Mouse (Mus musculus): ENCODE data around the gene Pold4.

DNA sequence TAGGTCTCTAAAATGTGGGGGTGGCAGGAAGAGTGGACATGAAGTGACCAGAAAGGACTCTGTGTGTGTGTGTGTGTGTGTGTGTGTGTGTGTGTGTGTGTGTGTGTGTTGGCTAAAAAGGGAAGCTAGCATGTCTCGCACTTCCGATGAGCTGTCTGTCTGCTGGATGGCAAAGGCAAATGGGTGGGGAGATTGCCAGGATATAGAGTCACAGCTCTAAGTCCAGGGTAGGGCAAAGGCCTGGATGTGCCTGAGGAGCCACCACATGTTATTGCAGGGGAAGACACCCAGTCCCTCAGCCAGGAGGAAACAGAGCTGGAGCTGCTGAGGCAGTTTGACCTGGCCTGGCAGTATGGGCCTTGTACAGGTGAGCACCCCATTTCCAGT lies 480 bp downstream of the Pold4 start:
- TF ChIP-seq CTCF (IDR thresholded peaks at IDR 0.05; ENCODE audit: low read depth, low read length): no peak
- no peak for TF ChIP-seq POLR2A (IDR thresholded peaks at IDR 0.05; ENCODE audit: extremely low read depth, insufficient read depth, low read length)

Measured in liver, adult 2 months (tissue).